Mouse (Mus musculus): Measurements from ENCODE around the gene AC124502.3. TPM values are rescaled to one million over a fixed set of nuclear protein-coding genes. Genes with fewer than 3 reads are reported as not detected.
"Not testable (repeated sequence)": the region's sequence is repeated elsewhere in the genome, so short reads cannot be mapped to it uniquely, and the experiment has no call there.

Gene AC124502.3
- polyA plus RNA-seq (2012; rRNA removed), result 1.9 and 2.8 TPM in 2 replicates

- TF ChIP-seq CTCF (IDR thresholded peaks at IDR 0.05; ENCODE audit: borderline replicate concordance, extremely low read depth, insufficient read depth, insufficient read length) (no peak), POLR2A (IDR thresholded peaks at IDR 0.05; ENCODE audit: borderline replicate concordance, extremely low read depth, insufficient read depth, insufficient read length, poor library complexity, severe bottlenecking) (peak; percentile 74)
Measured at GRCm38 (mm10) chr19:5038709-5039156, at the start of gene AC124502.3, which contains the start of gene B4gat1. Gene AC124502.3, plus strand, starts transcription at chr19:5038891. Gene B4gat1, plus strand, starts transcription at chr19:5038826.

GRCm38 (mm10) chr19:4989013-4989412 is 49.7 kb upstream of the AC124502.3 start:
- peak; percentile 74 for DNase-seq (ENCODE audit: low read depth)
- TF ChIP-seq POLR2A (IDR thresholded peaks at IDR 0.05; ENCODE audit: borderline replicate concordance, extremely low read depth, insufficient read depth, insufficient read length, poor library complexity, severe bottlenecking) (no peak), CTCF (IDR thresholded peaks at IDR 0.05; ENCODE audit: borderline replicate concordance, extremely low read depth, insufficient read depth, insufficient read length) (peak; percentile 19; the same call in 1 of the 2 replicates)

More at GRCm38 (mm10) chr19:5038709-5039156, at the start of gene AC124502.3, which contains the start of gene B4gat1:
- DNase-seq (ENCODE audit: low read depth), result peak; percentile 98

GRCm38 (mm10) chr19:4989434-4990255 is 49.0 kb upstream of the AC124502.3 start:
- TF ChIP-seq CTCF (IDR thresholded peaks at IDR 0.05; ENCODE audit: borderline replicate concordance, extremely low read depth, insufficient read depth, insufficient read length), result no peak
- peak; percentile 37; the same call in 1 of the 2 replicates for TF ChIP-seq POLR2A (IDR thresholded peaks at IDR 0.05; ENCODE audit: borderline replicate concordance, extremely low read depth, insufficient read depth, insufficient read length, poor library complexity, severe bottlenecking)

GRCm38 (mm10) chr19:4990256-4990625 is 48.5 kb upstream of the AC124502.3 start, which contains the start of gene Npas4:
Gene Npas4, minus strand, starts transcription at chr19:4990316.
- no peak for DNase-seq (ENCODE audit: low read depth)
- TF ChIP-seq CTCF (IDR thresholded peaks at IDR 0.05; ENCODE audit: borderline replicate concordance, extremely low read depth, insufficient read depth, insufficient read length), result no peak

More at GRCm38 (mm10) chr19:4989434-4990255, 49.0 kb upstream of the AC124502.3 start:
- peak; percentile 94 for DNase-seq (ENCODE audit: low read depth)

- TF ChIP-seq POLR2A (IDR thresholded peaks at IDR 0.05; ENCODE audit: borderline replicate concordance, extremely low read depth, insufficient read depth, insufficient read length, poor library complexity, severe bottlenecking), result no peak
- TF ChIP-seq CTCF (IDR thresholded peaks at IDR 0.05; ENCODE audit: borderline replicate concordance, extremely low read depth, insufficient read depth, insufficient read length), result no peak
- peak; percentile 67 for DNase-seq (ENCODE audit: low read depth)
Measured at GRCm38 (mm10) chr19:4990716-4991115, 48.0 kb upstream of the AC124502.3 start.

- DNase-seq (ENCODE audit: low read depth), result no peak
- TF ChIP-seq POLR2A (IDR thresholded peaks at IDR 0.05; ENCODE audit: borderline replicate concordance, extremely low read depth, insufficient read depth, insufficient read length, poor library complexity, severe bottlenecking), result no peak
- TF ChIP-seq CTCF (IDR thresholded peaks at IDR 0.05; ENCODE audit: borderline replicate concordance, extremely low read depth, insufficient read depth, insufficient read length), result no peak
Measured at GRCm38 (mm10) chr19:4992371-4992770, 46.3 kb upstream of the AC124502.3 start.

GRCm38 (mm10) chr19:4992904-4993303 is 45.8 kb upstream of the AC124502.3 start:
- DNase-seq (ENCODE audit: low read depth), result peak; percentile 73
- TF ChIP-seq POLR2A (IDR thresholded peaks at IDR 0.05; ENCODE audit: borderline replicate concordance, extremely low read depth, insufficient read depth, insufficient read length, poor library complexity, severe bottlenecking), result no peak
- TF ChIP-seq CTCF (IDR thresholded peaks at IDR 0.05; ENCODE audit: borderline replicate concordance, extremely low read depth, insufficient read depth, insufficient read length), result no peak

- peak; percentile 75 for DNase-seq (ENCODE audit: low read depth)
- TF ChIP-seq CTCF (IDR thresholded peaks at IDR 0.05; ENCODE audit: borderline replicate concordance, extremely low read depth, insufficient read depth, insufficient read length), result no peak
- no peak for TF ChIP-seq POLR2A (IDR thresholded peaks at IDR 0.05; ENCODE audit: borderline replicate concordance, extremely low read depth, insufficient read depth, insufficient read length, poor library complexity, severe bottlenecking)
Measured at GRCm38 (mm10) chr19:4994043-4994442, 44.6 kb upstream of the AC124502.3 start.

GRCm38 (mm10) chr19:4999445-5000140 is 39.1 kb upstream of the AC124502.3 start:
- TF ChIP-seq CTCF (IDR thresholded peaks at IDR 0.05; ENCODE audit: borderline replicate concordance, extremely low read depth, insufficient read depth, insufficient read length) (no peak), POLR2A (IDR thresholded peaks at IDR 0.05; ENCODE audit: borderline replicate concordance, extremely low read depth, insufficient read depth, insufficient read length, poor library complexity, severe bottlenecking) (no peak)
- no peak for DNase-seq (ENCODE audit: low read depth)

- peak; percentile 99 for DNase-seq (ENCODE audit: low read depth)
- TF ChIP-seq POLR2A (IDR thresholded peaks at IDR 0.05; ENCODE audit: borderline replicate concordance, extremely low read depth, insufficient read depth, insufficient read length, poor library complexity, severe bottlenecking) (0 out of 2 replicates have a peak, but pooled peaks have one; percentile 7), CTCF (IDR thresholded peaks at IDR 0.05; ENCODE audit: borderline replicate concordance, extremely low read depth, insufficient read depth, insufficient read length) (peak; percentile 98)
Measured at GRCm38 (mm10) chr19:5001666-5002406, 36.9 kb upstream of the AC124502.3 start.

GRCm38 (mm10) chr19:5003644-5004043 is 35.0 kb upstream of the AC124502.3 start:
- DNase-seq (ENCODE audit: low read depth), result not testable (repeated sequence)

Data from brain, embryonic 14.5 days (tissue).